Mouse (Mus musculus) stomach, postnatal 0 days (tissue): Measurements from ENCODE around the gene Cdc45.

Source experiments
- CTCF ChIP-seq: IDR thresholded peaks from 2 replicates; pipeline ENCODE4 v1.5.1; 2016; ENCODE audit warnings: antibody characterized with exemption, low read depth, mild to moderate bottlenecking, moderate library complexity
- EP300 ChIP-seq: optimal IDR thresholded peaks from 2 replicates; pipeline ENCODE3; 2016; ENCODE audit warnings: antibody characterized with exemption

- TF ChIP-seq CTCF: no peak
- no peak for TF ChIP-seq EP300
Measured at GRCm38 (mm10) chr16:18751101-18751500, 60.7 kb downstream of the Cdc45 start.
